Mouse (Mus musculus) heart, postnatal 36 days (tissue): ENCODE data around the gene Scfd2. TPM values are rescaled to one million over a fixed set of nuclear protein-coding genes. Genes with fewer than 3 reads are reported as not detected.

ENCODE experiments used
- DNase-seq, 2 experiments: peaks; one replicate each; pipeline ENCODE4 v3.0.0; 2021 to 2022
- intact Hi-C: fragments of 180-260 bp; cut with DNase I; formaldehyde crosslinking; loops from one replicate; pipeline ENCODE4 v1.15.1; 2025
- total RNA-seq, 2 experiments: library from RNA; stranded (reverse); gene quantifications; 2 replicates each; pipeline ENCODE4 v1.2.3; 2021

The Scfd2 gene
- total RNA-seq, 2 experiments from 2014 or later, result 11.6 to 12.9 TPM

DNA sequence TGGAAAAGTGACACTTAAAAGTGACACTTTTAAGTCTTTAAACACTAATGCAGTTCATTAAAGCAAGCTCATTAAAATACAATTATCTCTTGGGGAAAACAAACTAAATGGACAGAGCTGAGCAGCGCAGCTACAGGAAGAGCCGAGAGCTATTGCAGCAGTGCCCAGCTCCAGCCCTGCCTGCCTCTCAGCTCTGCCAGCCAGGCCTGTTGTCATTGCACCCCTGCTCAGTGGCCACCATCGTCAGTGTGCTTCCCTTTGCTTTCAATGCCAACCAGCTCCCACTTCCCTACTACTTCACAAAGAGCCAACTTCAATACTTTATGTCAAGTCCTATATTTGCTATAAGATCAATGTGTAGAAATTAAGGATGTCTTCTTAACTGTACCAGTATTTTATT, 63.8 kb downstream of the Scfd2 start:
- intact Hi-C loops, result no loop called here
- no peak for DNase-seq

DNA sequence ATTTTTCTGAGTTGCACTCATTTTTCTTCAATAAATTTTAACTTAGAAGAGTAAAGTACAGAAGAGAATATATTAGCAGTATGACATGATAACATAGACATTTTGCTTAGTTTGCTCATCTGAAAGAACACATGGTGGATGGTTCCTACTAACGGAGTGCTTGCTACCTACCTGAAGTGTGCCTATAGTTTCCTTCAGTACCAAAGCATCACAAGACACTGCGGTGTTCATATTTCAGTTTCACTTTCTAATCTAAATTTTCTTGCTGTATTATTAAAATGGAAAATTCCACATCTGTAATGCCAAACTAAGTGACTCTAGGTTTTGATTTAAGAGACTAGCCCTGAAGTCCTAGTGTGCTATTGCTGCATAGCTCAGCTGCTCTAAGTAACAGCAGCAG, 74.8 kb downstream of the Scfd2 start:
- intact Hi-C loops, result loop anchor here (5.0 kb wide), 1 partner anchor 701 kb away; no protein-coding TSS in a partner anchor
- DNase-seq, result no peak

DNA sequence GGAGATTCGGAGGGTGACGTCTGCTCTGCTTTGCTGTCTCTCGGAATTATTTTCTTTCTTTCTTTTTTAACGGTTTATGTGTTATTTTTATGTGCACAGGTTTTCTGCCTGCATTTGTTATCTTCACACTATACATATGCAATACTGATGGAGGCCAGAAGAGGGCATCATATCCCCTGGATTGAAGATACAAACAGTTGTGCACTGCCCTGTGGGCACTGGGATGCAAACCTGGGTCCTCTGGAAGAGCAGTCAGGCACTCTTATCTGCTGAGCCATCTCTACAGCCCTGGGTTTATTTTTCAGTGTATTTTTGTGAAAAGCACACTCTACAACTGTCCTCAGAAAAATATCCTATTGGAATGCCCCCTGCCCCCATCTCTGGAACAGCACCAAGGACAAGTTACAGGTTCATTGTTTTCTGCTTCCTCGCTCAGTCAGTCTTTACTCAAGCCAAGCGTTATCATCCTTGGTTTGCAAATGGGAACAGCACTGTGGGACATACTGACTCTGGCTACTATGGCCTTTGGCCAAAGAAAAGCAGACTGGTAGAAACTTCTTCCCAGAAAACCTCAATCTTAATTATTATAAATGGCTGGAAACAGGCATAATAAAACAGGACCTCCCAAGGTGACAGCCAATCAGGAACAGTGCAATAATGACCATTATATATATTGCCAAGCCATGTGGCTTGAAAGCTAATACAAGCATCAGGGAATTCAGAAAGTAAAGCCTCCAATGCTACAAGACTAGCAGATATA, 75.9 kb downstream of the Scfd2 start:
- DNase-seq, result no peak
- intact Hi-C loops, result loop anchor here (5.0 kb wide), 1 partner anchor 702 kb away; no protein-coding TSS in a partner anchor

DNA sequence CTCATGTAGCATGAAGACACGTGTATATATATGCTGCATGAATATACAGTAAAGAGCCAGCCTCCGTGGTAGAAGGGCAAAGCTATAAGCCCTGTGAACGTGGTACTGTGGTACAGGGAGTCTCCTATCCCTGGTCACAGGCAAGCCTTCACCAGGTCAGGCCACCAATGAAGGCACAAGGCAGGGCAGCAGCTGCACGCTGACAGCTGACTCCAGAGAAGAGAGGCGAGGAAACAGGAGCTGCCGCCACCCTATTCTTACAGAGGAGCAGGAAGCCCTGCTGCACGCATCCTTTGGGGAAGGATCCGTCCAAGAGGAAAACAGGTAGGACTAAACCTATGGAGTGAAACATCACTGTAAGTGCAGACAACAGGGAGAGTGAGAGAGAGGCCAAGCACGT, 76.5 kb downstream of the Scfd2 start:
- no peak for DNase-seq
- intact Hi-C loops, result loop anchor here (5.0 kb wide), 1 partner anchor 702 kb away; no protein-coding TSS in a partner anchor

DNA sequence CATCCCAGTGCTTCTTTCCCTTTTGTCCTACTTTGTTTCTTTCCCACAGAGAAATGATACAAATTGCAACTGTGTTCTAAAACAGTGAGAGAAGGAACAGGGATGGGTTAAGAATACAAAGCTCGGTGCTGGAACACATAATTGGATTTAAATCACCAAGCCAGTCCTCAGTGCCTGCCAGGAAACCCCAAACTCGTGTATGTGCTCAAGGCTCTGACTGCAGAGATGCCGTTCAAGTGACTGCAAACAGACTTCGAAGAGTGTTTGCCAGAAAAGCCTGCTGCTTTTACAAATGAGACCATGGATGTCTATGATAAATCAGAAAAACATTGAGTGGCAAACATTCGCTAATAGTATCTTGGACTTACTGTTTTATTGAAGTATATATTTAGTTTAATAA, 80.6 kb downstream of the Scfd2 start:
- intact Hi-C loops, result no loop called here
- no peak for DNase-seq

DNA sequence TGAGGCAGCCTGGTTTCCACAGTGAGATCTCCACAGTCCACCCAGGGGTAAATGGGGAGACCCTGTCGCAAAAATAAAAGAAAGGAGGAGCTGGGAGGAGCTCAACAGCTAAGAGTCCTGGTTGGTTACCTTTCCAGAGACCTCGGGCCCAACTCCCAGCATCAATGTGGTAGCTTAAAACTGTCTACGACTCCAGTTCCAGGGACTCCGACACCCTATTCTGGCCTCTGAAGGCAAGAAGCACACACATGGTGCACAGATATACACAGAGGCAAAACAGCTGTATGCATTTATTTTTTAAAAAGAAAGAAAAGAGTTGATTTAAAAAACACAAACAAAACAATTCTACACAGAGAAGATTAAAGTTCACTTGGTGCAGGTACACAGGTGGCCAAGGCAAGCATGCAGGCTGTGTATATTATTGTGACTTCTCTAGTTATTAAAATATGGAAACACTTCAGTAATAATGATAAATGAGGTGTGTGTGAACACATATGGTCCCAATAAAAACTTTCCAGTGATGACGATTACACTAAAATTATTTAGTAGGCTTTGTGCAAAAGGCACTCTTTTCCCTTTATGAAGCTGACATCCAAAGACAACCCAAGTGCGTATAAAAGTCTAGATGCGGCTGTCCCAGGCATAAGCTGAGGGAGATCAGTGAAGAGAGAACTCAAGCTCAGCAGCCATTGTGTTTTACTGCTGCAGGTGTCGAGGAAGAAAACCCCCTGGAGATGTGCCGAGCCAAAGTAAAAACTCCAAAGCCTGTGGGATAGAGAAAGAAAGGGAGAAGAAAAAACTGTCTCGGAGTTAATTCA, 83.8 kb downstream of the Scfd2 start:
- intact Hi-C loops, result no loop called here
- DNase-seq, result no peak

DNA sequence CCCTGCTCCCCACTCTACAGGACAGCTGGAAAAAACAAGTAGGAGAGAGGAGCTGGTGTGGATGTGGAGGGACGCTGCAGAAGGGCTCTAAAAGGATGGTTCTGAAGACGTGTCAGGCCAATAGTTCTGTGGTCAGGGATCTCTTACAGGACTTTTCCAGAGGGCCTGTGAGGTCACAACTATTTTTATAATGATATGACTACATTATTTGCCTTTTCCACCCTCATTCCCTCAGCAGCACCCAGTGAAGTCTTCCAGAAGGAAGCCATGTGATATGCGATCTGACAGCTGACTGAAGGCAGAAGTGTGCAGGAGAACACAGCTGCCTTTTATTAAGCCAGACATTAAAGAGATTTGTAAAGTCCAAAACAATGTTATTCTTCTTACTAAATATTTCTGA, 85.7 kb downstream of the Scfd2 start:
- no peak for DNase-seq
- intact Hi-C loops, result no loop called here

DNA sequence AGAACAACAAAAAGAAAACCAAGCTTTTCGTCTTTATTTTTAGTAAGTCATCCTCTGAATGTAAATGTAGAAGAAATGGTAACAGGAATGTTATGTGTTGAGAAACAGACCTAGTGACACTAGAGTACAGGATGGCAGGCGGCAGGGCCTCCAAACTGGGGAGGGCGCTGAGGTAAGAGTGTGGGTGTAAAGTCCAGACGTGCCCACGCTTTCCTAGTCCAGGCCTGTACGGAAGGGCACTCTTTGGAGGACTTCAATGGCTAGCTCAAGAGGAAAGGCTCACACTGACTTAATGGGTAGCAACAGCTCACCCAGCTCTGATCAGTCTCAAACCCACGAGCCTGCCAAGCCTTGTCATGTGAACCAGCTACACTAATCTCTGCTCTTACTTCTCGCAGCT, 93.2 kb downstream of the Scfd2 start:
- DNase-seq, result no peak
- intact Hi-C loops, result loop anchor here (10.0 kb wide), 1 partner anchor 584 kb away; no protein-coding TSS in a partner anchor

DNA sequence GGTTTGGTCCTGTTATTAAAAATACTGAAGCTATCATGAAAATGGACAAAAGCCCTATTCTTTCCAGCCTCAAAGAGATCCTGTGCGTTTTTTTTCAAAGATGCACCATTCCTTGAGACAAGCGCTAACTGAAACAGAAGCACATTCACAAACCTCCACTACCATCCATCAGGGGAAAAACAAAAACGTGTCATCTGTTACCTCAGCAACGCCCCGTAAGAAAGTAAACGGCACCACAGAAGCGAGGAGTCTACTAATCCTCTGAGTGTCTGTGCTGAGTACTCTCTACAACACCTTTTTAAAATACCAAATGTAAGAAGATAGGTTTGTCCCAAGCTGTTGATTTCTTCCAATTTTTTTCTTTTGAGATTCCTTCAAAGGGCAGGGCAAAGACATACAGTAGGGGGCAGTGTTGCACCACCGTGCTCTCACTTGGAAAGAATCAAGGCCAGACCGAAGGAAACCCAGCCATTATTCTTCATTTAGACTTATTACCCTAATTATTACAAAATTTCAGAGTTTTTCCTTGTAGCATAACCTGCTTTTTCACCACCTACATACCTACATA, 97.9 kb downstream of the Scfd2 start:
- intact Hi-C loops, result loop anchor here (1.0 to 10.0 kb wide), 6 partner anchors 123 to 724 kb away; no protein-coding TSS in a partner anchor
- DNase-seq, result peak; percentile 72 to 77

DNA sequence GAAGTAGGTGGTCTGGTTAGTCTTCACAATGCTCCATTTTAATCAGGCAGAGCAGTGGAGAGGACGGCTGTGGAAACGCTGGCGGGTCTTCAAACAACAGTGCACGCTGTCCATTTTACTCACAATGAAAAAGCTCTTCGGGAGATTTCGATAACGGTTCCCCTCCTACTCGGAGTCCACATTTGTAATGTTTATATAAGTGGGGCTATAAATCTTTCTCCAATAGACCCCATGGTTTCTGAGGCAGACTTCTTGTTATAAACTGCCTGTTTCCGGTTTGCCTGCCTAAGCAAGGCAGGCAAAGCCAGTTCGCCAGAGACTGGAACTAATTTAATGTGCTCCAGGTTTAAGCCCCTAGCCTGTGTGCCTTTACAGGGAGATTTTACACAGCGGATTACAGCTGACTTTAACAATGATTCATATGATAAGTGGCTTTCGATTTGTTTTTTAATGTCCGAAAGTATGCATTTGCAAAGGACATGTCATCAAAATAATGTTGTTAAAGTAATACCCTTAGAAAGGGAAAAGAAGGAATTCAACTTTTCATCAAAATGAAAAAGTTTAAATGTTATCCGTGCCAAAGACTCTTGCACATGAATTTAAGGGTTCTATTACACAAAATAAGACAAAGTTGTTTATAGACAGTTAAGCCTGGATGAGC, 98.5 kb downstream of the Scfd2 start:
- no peak for DNase-seq
- intact Hi-C loops, result loop anchor here (5.0 to 10.0 kb wide), 4 partner anchors 179 to 578 kb away; no protein-coding TSS in a partner anchor

DNA sequence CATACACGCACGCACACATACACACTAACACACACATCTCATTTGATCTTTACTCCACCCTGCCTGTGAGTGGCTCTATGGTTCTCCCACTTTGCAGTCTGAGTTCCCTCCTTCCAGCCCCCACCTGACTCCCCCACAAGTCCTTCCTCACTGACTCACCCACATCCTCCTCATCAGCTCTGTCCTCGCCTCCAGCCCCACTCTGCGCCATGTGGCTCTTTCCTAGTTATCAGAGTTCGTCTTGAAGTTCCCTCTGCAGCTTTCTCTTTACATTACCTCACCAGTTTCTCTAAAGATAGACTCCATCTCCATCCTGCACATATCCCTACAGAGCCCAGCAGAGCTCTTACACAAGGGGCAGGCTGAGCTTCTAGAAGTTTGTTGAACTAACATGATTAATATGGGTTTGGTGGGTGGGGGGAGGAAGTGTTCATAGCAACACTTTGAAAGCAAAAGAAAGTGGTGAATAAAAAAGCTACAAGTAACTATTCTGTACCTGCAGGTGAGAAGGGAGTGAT, 110.9 kb downstream of the Scfd2 start:
- DNase-seq, result no peak
- intact Hi-C loops, result no loop called here

DNA sequence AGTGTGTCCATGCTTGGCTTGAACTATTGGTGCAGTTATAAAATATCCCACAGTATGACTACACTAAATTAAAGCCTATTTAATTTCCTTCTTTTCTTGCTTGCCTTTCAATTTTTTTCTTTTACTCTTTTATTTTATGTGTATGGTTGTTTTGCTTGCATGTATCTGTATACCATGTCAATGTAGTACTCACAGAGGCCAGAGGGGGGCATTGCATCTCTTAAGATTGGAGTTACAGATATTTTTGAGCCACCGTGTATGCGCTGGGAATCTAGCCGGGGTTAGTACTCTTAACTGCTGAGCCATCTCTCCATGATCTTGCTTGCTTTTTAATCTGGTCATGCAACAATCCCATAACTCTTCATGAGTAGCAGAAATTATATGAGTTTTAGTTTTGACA, 119.0 kb downstream of the Scfd2 start:
- intact Hi-C loops, result no loop called here
- no peak for DNase-seq

DNA sequence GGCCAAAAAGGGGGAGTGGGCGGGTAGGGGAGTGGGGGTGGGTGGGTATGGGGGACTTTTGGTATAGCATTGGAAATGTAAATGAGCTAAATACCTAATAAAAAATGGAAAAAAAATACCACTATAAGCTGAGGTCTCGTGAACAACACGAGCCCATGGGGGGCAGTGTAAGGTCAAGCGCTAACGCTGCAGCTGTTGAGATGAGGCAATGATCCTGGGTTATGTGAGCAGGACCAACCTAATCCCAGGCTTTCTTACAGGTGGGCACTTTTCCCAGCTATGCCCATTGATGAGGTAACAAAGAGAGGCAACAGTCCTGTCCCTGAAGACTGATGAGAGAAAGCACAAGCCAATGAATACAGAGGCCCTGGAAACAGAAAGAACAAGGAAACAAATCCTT, 126.7 kb downstream of the Scfd2 start:
- intact Hi-C loops, result no loop called here
- no peak for DNase-seq

DNA sequence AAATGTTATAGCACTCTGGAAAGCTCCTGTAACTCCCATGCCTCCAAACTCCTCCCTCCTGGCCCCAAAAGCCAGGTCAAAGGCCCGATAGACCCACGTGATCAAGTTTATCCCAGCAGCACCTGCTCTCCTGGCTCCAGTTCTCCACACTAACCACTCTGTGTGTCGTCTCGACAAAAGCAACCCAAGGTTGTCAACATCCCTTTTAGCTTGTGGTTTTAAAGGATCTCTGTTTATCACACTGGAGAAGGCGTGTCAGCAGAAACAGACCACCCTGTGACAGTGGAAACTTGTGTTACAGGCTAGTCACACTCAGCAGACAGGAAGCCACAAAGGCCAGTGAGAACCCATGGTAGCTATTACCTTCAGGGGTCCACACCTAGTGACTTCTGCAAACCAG, 127.5 kb downstream of the Scfd2 start:
- intact Hi-C loops, result no loop called here
- DNase-seq, result no peak

DNA sequence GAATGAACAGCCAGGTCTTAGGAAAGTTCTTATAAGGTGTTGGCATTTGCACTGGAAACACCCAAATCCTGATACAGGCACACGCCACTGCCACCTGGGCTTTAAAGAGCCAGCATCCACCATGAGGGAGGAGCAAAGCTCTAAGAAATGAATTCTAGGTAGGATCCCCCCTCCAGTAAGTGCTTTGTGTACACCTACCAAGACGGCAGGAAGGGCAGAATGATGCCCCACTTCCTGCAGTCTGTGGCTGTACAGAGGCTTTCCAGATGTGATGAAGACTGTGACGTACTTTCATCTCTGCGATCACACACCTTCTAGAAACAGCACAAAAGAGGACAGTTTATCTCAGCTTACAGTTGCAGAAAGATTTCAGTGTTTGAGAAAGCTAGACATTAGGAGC, 128.9 kb downstream of the Scfd2 start:
- intact Hi-C loops, result no loop called here
- no peak for DNase-seq

DNA sequence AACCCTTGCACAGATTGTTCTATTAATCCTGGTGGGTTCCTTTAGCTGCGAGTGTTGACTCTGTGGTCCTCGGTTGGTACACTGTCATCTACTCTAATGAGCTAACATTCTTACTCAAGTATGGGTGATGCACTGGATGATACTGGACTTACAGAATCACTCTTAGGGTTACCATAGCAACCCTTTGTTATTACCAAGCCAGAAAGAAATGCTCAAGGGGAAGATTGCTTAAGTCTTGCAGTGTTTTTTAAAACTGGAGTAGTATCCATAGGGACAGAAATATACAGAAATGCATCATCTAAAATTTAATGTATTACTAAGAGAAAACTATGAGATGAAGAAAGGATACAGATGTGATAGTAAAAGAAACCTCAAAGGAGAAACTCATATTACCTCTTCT, 139.8 kb downstream of the Scfd2 start:
- intact Hi-C loops, result no loop called here
- DNase-seq, result no peak

DNA sequence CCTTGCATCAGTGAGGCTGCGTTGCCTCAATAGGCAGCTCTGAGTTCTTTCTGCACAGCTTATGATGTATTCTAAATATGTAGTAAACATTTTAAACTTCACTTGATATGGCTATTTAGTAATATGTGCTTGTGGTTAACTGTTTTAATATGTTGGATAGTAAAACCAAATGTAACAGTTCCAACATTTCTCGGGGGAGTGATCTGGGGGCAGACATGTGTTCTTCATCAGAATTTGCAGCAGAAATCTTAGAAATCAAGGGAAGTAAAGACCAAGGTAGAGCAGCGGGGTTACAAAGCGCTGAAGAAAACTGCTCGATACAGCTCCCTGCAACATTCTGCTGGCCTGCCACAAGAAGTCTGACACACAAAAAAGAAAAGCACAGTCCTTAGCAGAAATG, 140.2 kb downstream of the Scfd2 start:
- intact Hi-C loops, result no loop called here

DNA sequence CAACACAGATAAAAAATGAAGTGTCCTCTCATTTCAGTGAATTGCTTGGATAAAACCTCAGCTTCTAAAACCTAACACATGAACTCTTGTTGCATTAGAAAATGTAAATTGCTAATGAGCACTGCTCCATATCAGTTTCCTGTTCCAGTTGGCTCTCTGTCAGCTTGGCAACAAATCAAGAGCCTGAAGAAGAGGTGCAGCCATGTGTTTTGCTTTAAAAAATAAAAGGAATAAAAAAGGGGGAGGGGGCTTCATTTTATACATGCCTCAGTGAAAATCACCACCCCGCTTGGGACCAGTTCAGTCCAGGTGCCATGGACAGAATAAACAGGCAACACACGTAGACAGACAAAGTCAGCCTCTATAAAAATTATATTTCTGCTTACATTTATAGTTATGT, 142.7 kb downstream of the Scfd2 start:
- DNase-seq, result peak in 1 of 2 experiments; percentile 23
- intact Hi-C loops, result loop anchor here (5.0 kb wide), 1 partner anchor 77 kb away; no protein-coding TSS in a partner anchor

More for the DNA sequence above, 140.2 kb downstream of the Scfd2 start:
- DNase-seq, result no peak

DNA sequence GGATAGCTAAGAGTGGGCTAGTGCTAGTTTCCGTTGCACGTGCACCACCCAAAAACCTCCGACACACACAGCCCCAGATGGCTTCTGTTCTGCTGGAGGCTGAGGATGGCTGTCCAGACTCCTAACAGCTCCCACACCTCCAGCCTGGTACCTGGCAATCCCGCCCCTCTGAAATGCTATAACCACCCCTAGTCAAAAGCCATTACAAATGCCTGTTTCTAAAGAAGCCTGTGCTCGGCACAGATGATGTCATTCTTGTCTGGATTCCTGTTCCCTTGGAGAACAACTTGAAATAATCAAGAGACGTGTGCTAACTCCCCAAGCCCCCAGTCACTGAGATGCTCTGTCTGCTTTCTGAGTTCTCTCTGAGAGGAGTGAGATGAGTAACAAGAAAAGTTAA, 143.5 kb downstream of the Scfd2 start:
- DNase-seq, result peak in 1 of 2 experiments; percentile 24
- intact Hi-C loops, result loop anchor here (5.0 kb wide), 1 partner anchor 76 kb away; no protein-coding TSS in a partner anchor
